Mouse (Mus musculus): ENCODE measurements at regions not wholly inside any gene's neighbourhood (a gene's known extent, or its start where the extent isn't known, plus 50 kb on each side); places are given as distances from the start of the nearest gene placed in this dataset.

DNA sequence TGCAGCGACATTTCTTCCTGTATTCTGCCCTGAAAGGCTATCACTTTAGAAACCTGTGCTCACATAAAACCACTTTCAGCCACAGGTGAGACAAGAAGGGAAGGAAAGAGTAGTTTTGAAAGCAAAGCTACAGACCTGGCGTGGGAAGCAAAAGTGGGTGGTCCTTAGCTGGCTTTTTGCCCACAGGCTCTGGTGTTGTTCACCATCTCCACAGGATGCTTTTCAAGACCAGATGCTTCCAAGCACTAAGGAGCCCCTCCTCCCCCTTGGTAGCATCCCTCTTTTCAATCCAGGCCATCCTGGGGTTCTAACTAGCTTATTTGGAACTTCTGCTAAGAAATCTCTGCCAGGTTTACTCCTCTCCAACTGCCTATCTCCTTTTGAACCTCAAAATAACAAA lies 312.8 kb upstream of the Camk1g start:
- H3K79me2 ChIP-seq (ENCODE audit: control insufficient read depth, insufficient read depth) = no peaks in the 10 kb centered on the region
- H3K4me2 ChIP-seq (ENCODE audit: low read depth) = no peak overlapping the region
- TF ChIP-seq TCF3 (IDR thresholded peaks at IDR 0.05; ENCODE audit: insufficient read length, low read depth) = no peak
- TF ChIP-seq E2F4 (IDR thresholded peaks at IDR 0.05; ENCODE audit: insufficient read depth) = no peak
- TF ChIP-seq POLR2A (IDR thresholded peaks at IDR 0.05; ENCODE audit: insufficient read length, low read depth) = no peak
- TF ChIP-seq SRF (IDR thresholded peaks at IDR 0.05; ENCODE audit: control insufficient read depth, insufficient read length, low read depth) = no peak
- TF ChIP-seq USF1 (IDR thresholded peaks at IDR 0.05; ENCODE audit: low read depth) = no peak
- no peak for TF ChIP-seq REST (IDR thresholded peaks at IDR 0.05; ENCODE audit: insufficient read depth, insufficient read length)
- no peak for TF ChIP-seq POLR2AphosphoS2 (IDR thresholded peaks at IDR 0.05; ENCODE audit: insufficient read length, low read depth)
- no peak for TF ChIP-seq CEBPB (IDR thresholded peaks at IDR 0.05; ENCODE audit: insufficient read depth, poor library complexity, severe bottlenecking)
- TF ChIP-seq MYOG (IDR thresholded peaks at IDR 0.05; ENCODE audit: control insufficient read depth in 1 of 3, insufficient read depth in 1 of 3, insufficient read length in 2 of 3, low read depth in 2 of 3) = no peak
- no peak for TF ChIP-seq TCF12 (IDR thresholded peaks at IDR 0.05; ENCODE audit: insufficient read depth, poor library complexity, severe bottlenecking)
- no peak for TF ChIP-seq MAX (IDR thresholded peaks at IDR 0.05; ENCODE audit: low read depth)
- no peak for TF ChIP-seq MYOD1 (IDR thresholded peaks at IDR 0.05; ENCODE audit: control insufficient read depth in 1 of 3, insufficient read length in 2 of 3, low read depth in 2 of 3)
- no peak overlapping the region for H3ac ChIP-seq (ENCODE audit: control insufficient read depth, insufficient read length)
- H3K27me3 ChIP-seq (ENCODE audit: control insufficient read depth, insufficient read depth, insufficient read length) = no peaks in the 10 kb centered on the region
- no peak overlapping the region for H3K4me3 ChIP-seq
- no peaks in the 10 kb centered on the region for H3K36me3 ChIP-seq (ENCODE audit: control insufficient read depth, insufficient read depth)

DNA sequence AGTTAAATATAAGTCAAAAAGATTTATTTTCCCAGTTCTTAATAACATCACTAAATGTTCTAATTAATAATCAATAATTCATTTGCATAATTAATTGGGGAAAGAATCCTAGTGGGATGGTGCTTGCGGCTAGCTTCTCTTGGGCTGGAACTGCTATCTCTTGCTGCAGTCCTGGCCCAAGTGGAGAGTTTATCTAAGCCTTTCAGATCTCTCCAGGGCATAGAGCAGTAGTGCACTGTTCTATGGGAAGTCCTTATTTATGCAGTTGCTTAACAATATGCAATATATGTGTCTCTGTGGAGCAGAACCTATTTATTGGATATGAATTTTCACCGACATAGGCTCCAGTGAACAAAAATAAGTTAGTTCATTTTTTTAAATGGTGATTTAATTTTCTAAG lies 308.4 kb upstream of the Camk1g start:
- no peaks in the 10 kb centered on the region for H3K36me3 ChIP-seq (ENCODE audit: control insufficient read depth, insufficient read depth)
- no peak overlapping the region for H3ac ChIP-seq (ENCODE audit: control insufficient read depth, insufficient read length)
- H3K4me3 ChIP-seq = no peak overlapping the region
- H3K4me2 ChIP-seq (ENCODE audit: low read depth) = no peak overlapping the region
- peaks cover 6% of the 10 kb centered on the region for H3K27me3 ChIP-seq (ENCODE audit: control insufficient read depth, insufficient read depth, insufficient read length)
- no peaks in the 10 kb centered on the region for H3K79me2 ChIP-seq (ENCODE audit: control insufficient read depth, insufficient read depth)
- TF ChIP-seq TCF3 (IDR thresholded peaks at IDR 0.05; ENCODE audit: insufficient read length, low read depth) = no peak
- no peak for TF ChIP-seq MYOD1 (IDR thresholded peaks at IDR 0.05; ENCODE audit: control insufficient read depth in 1 of 3, insufficient read length in 2 of 3, low read depth in 2 of 3)
- no peak for TF ChIP-seq POLR2A (IDR thresholded peaks at IDR 0.05; ENCODE audit: insufficient read length, low read depth)
- no peak for TF ChIP-seq USF1 (IDR thresholded peaks at IDR 0.05; ENCODE audit: low read depth)
- TF ChIP-seq SRF (IDR thresholded peaks at IDR 0.05; ENCODE audit: control insufficient read depth, insufficient read length, low read depth) = no peak
- no peak for TF ChIP-seq TCF12 (IDR thresholded peaks at IDR 0.05; ENCODE audit: insufficient read depth, poor library complexity, severe bottlenecking)
- TF ChIP-seq E2F4 (IDR thresholded peaks at IDR 0.05; ENCODE audit: insufficient read depth) = no peak
- TF ChIP-seq MAX (IDR thresholded peaks at IDR 0.05; ENCODE audit: low read depth) = no peak
- TF ChIP-seq CEBPB (IDR thresholded peaks at IDR 0.05; ENCODE audit: insufficient read depth, poor library complexity, severe bottlenecking) = no peak
- TF ChIP-seq MYOG (IDR thresholded peaks at IDR 0.05; ENCODE audit: control insufficient read depth in 1 of 3, insufficient read depth in 1 of 3, insufficient read length in 2 of 3, low read depth in 2 of 3) = no peak
- TF ChIP-seq REST (IDR thresholded peaks at IDR 0.05; ENCODE audit: insufficient read depth, insufficient read length) = no peak
- TF ChIP-seq POLR2AphosphoS2 (IDR thresholded peaks at IDR 0.05; ENCODE audit: insufficient read length, low read depth) = no peak

DNA sequence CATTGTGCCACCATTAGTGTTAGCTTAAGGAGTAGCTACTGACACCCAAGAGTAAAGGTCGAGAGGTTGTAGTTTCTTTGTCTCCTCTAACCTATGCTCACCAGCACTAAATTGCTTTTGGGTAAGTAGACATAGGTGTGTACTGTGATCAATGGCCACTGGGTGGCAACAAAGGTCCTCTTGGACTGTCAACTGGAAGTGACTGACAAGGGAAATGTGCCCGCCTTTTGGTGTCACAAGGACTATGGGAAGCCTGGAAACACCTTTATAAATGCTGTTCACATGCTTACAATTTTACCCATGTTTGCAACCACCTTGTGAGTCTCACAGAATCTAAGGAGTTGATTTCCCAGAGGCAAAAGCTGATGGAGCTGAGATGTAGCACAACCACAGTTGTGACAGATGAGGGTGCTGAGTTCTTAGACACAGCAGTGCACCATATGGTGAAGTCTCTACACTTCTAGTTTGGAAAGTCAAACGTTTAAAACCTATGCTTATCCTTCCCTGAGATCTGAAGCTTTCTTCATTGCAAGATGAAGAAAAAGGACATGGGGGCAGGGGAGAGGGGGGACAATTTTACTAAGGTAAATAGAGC lies 303.2 kb upstream of the Camk1g start:
- no peak for TF ChIP-seq TCF12 (IDR thresholded peaks at IDR 0.05; ENCODE audit: insufficient read depth, poor library complexity, severe bottlenecking)
- no peak for TF ChIP-seq REST (IDR thresholded peaks at IDR 0.05; ENCODE audit: insufficient read depth, insufficient read length)
- no peak for TF ChIP-seq MYOD1 (IDR thresholded peaks at IDR 0.05; ENCODE audit: control insufficient read depth in 1 of 3, insufficient read length in 2 of 3, low read depth in 2 of 3)
- no peak for TF ChIP-seq POLR2A (IDR thresholded peaks at IDR 0.05; ENCODE audit: insufficient read length, low read depth)
- TF ChIP-seq MYOG (IDR thresholded peaks at IDR 0.05; ENCODE audit: control insufficient read depth in 1 of 3, insufficient read depth in 1 of 3, insufficient read length in 2 of 3, low read depth in 2 of 3) = no peak
- no peak for TF ChIP-seq TCF3 (IDR thresholded peaks at IDR 0.05; ENCODE audit: insufficient read length, low read depth)
- no peak for TF ChIP-seq E2F4 (IDR thresholded peaks at IDR 0.05; ENCODE audit: insufficient read depth)
- TF ChIP-seq USF1 (IDR thresholded peaks at IDR 0.05; ENCODE audit: low read depth) = no peak
- TF ChIP-seq MAX (IDR thresholded peaks at IDR 0.05; ENCODE audit: low read depth) = no peak
- TF ChIP-seq POLR2AphosphoS2 (IDR thresholded peaks at IDR 0.05; ENCODE audit: insufficient read length, low read depth) = no peak
- TF ChIP-seq SRF (IDR thresholded peaks at IDR 0.05; ENCODE audit: control insufficient read depth, insufficient read length, low read depth) = no peak
- no peak for TF ChIP-seq CEBPB (IDR thresholded peaks at IDR 0.05; ENCODE audit: insufficient read depth, poor library complexity, severe bottlenecking)
- Histone ChIP-seq H3K4me2 (ENCODE audit: low read depth) (no peak overlapping the region), H3K27me3 (ENCODE audit: control insufficient read depth, insufficient read depth, insufficient read length) (peaks cover 6% of the 10 kb centered on the region), H3K36me3 (ENCODE audit: control insufficient read depth, insufficient read depth) (no peaks in the 10 kb centered on the region), H3ac (ENCODE audit: control insufficient read depth, insufficient read length) (no peak overlapping the region), H3K79me2 (ENCODE audit: control insufficient read depth, insufficient read depth) (no peaks in the 10 kb centered on the region), H3K4me3 (no peak overlapping the region)

DNA sequence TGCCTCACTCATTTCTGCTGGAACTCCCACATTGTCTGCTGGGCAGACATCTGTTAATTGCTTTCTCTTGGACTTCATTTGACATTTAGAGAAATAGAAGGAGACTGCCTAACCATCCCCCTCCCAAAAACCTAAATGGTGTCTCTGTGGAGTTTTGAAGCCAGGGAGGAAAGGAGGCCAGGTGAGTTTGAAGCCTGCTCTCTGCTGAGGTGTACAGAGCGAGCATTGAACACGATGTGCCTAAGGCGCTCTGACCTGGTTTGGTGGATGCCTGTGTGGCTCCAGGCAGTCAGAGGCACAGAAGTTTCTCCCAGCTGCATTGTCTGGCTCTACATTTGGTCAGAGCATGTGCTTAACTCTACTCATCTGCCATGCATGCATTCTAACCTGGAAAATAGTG lies 302.6 kb upstream of the Camk1g start:
- TF ChIP-seq E2F4 (IDR thresholded peaks at IDR 0.05; ENCODE audit: insufficient read depth) (no peak), MYOG (IDR thresholded peaks at IDR 0.05; ENCODE audit: control insufficient read depth in 1 of 3, insufficient read depth in 1 of 3, insufficient read length in 2 of 3, low read depth in 2 of 3) (no peak), SRF (IDR thresholded peaks at IDR 0.05; ENCODE audit: control insufficient read depth, insufficient read length, low read depth) (no peak), POLR2A (IDR thresholded peaks at IDR 0.05; ENCODE audit: insufficient read length, low read depth) (no peak), MYOD1 (IDR thresholded peaks at IDR 0.05; ENCODE audit: control insufficient read depth in 1 of 3, insufficient read length in 2 of 3, low read depth in 2 of 3) (no peak), POLR2AphosphoS2 (IDR thresholded peaks at IDR 0.05; ENCODE audit: insufficient read length, low read depth) (no peak), REST (IDR thresholded peaks at IDR 0.05; ENCODE audit: insufficient read depth, insufficient read length) (no peak), TCF12 (IDR thresholded peaks at IDR 0.05; ENCODE audit: insufficient read depth, poor library complexity, severe bottlenecking) (no peak), MAX (IDR thresholded peaks at IDR 0.05; ENCODE audit: low read depth) (no peak), USF1 (IDR thresholded peaks at IDR 0.05; ENCODE audit: low read depth) (no peak), CEBPB (IDR thresholded peaks at IDR 0.05; ENCODE audit: insufficient read depth, poor library complexity, severe bottlenecking) (no peak)
- Histone ChIP-seq H3K27me3 (ENCODE audit: control insufficient read depth, insufficient read depth, insufficient read length) (peaks cover 6% of the 10 kb centered on the region), H3ac (ENCODE audit: control insufficient read depth, insufficient read length) (no peak overlapping the region), H3K4me3 (no peak overlapping the region), H3K4me2 (ENCODE audit: low read depth) (no peak overlapping the region), H3K79me2 (ENCODE audit: control insufficient read depth, insufficient read depth) (no peaks in the 10 kb centered on the region), H3K36me3 (ENCODE audit: control insufficient read depth, insufficient read depth) (no peaks in the 10 kb centered on the region)

All from myocyte (in vitro differentiated cells).